Mouse (Mus musculus): ENCODE measurements at regions not wholly inside any gene's neighbourhood (a gene's known extent, or its start where the extent isn't known, plus 50 kb on each side); places are given as distances from the start of the nearest gene placed in this dataset.
A peak's percentile ranks its signal among the peaks of the same experiment; 100 is the strongest.

DNA sequence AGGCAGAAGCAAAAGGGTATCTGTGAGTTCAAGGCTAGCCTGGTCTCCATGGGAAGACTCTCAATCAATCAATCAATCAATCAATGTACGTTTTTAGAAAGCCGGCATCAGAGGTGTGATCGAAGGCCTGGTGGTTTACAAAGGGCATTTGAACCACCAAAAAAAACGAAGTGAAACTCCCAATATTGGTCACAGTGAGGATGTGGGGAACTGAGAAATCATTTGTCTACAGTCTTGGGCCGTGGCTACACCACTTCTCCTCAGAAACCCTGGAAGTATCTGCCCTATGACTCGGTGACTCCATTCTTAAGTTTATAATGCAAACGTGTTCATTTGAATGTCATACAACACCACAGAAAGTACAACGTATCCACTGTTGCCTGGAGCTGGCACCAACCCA is 78.6 kb downstream of the Vegfa start:
- no peak overlapping the region for H3K27ac ChIP-seq (ENCODE audit: low read depth)
- DNase-seq (no peak), ATAC-seq (ENCODE audit: insufficient read depth) (no peak)
- no peaks in the 10 kb centered on the region for H3K27me3 ChIP-seq (ENCODE audit: insufficient read depth, low read length)
- H3K4me2 ChIP-seq = no peak overlapping the region
- 79% methylated on average over 8 of the region's 8 CpGs for WGBS
- no peak overlapping the region for H3K4me3 ChIP-seq (ENCODE audit: low read depth, low read length)
- H3K36me3 ChIP-seq (ENCODE audit: insufficient read depth) = no peaks in the 10 kb centered on the region
- no peak overlapping the region for H3K9ac ChIP-seq
- peaks cover 14% of the 10 kb centered on the region for H3K4me1 ChIP-seq (ENCODE audit: insufficient read depth)
- no peaks in the 10 kb centered on the region for H3K9me3 ChIP-seq (ENCODE audit: low read depth, low read length)
- TF ChIP-seq CTCF (IDR thresholded peaks at IDR 0.05; ENCODE audit: low read depth) = no peak

DNA sequence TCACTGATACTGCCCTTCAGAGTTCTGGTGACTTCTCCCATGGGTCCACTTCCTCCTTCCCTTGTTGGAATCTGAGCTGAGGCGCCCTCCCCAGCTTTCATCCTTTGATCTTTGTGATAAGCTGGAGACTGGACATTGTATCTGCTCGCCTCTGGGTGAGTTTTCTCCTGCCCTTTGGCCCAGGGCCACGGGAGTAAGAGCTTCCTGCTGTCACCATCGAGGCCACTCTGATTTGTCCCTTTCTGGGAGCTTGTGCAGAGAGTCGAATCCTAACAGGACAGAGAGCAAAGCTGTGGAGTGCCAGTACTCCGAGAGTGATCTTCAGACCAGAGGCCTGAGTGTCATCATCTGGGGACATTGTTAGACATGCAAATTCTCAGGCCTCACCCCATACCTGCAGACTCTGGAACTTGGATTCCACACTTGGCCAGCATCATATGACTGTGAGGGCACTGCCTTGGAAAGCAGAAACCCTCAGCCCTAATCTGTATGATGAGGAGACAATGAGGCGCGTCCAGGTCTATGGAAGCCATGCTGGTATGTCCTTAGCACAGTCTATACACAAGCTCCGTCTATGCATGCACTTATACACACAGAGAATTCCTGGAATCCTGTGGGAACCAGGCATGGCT is 81.5 kb downstream of the Vegfa start:
- H3K4me3 ChIP-seq (ENCODE audit: low read depth, low read length) = no peak overlapping the region
- ATAC-seq (ENCODE audit: insufficient read depth) = no peak

GRCm38 (mm10) chr17:45949141-45949540 is 83.0 kb downstream of the Vegfa start:
- no peak overlapping the region for H3K9ac ChIP-seq
- 57% methylated on average over 6 of the region's 6 CpGs for whole genome bisulfite sequencing
- H3K9me3 ChIP-seq (ENCODE audit: low read depth, low read length) = no peaks in the 10 kb centered on the region
- no peak overlapping the region for H3K4me3 ChIP-seq (ENCODE audit: low read depth, low read length)
- no peak for TF ChIP-seq CTCF (IDR thresholded peaks at IDR 0.05; ENCODE audit: low read depth)
- ATAC-seq (ENCODE audit: insufficient read depth) = no peak
- DNase-seq = no peak
- no peaks in the 10 kb centered on the region for H3K27me3 ChIP-seq (ENCODE audit: insufficient read depth, low read length)
- no peaks in the 10 kb centered on the region for H3K36me3 ChIP-seq (ENCODE audit: insufficient read depth)
- no peak overlapping the region for H3K27ac ChIP-seq (ENCODE audit: low read depth)
- no peak overlapping the region for H3K4me2 ChIP-seq
- peaks cover 8% of the 10 kb centered on the region for H3K4me1 ChIP-seq (ENCODE audit: insufficient read depth)

More for the DNA sequence above, 81.5 kb downstream of the Vegfa start:
- Histone ChIP-seq H3K9ac (no peak overlapping the region), H3K27me3 (ENCODE audit: insufficient read depth, low read length) (no peaks in the 10 kb centered on the region), H3K9me3 (ENCODE audit: low read depth, low read length) (no peaks in the 10 kb centered on the region), H3K4me1 (ENCODE audit: insufficient read depth) (peaks cover 2% of the 10 kb centered on the region), H3K4me2 (no peak overlapping the region), H3K27ac (ENCODE audit: low read depth) (no peak overlapping the region), H3K36me3 (ENCODE audit: insufficient read depth) (no peaks in the 10 kb centered on the region)
- TF ChIP-seq CTCF (IDR thresholded peaks at IDR 0.05; ENCODE audit: low read depth) = no peak
- no peak for DNase-seq
- 40% methylated on average over 9 of the region's 9 CpGs for WGBS

GRCm38 (mm10) chr17:45948314-45948935 is 83.7 kb downstream of the Vegfa start:
- H3K27me3 ChIP-seq (ENCODE audit: insufficient read depth, low read length) = no peaks in the 10 kb centered on the region
- H3K9me3 ChIP-seq (ENCODE audit: low read depth, low read length) = no peaks in the 10 kb centered on the region
- no peak for DNase-seq
- H3K27ac ChIP-seq (ENCODE audit: low read depth) = no peak overlapping the region
- H3K36me3 ChIP-seq (ENCODE audit: insufficient read depth) = no peaks in the 10 kb centered on the region
- WGBS = 42% methylated on average over 5 of the region's 5 CpGs
- no peak overlapping the region for H3K4me2 ChIP-seq
- no peak overlapping the region for H3K9ac ChIP-seq
- ATAC-seq (ENCODE audit: insufficient read depth) = no peak
- H3K4me1 ChIP-seq (ENCODE audit: insufficient read depth) = peaks cover 14% of the 10 kb centered on the region
- no peak overlapping the region for H3K4me3 ChIP-seq (ENCODE audit: low read depth, low read length)
- TF ChIP-seq CTCF (IDR thresholded peaks at IDR 0.05; ENCODE audit: low read depth) = no peak

- TF ChIP-seq CTCF (IDR thresholded peaks at IDR 0.05; ENCODE audit: low read depth) = no peak
- ATAC-seq (ENCODE audit: insufficient read depth) = peak; percentile 45; the same call in 1 of the 2 replicates
- no peak overlapping the region for H3K4me3 ChIP-seq (ENCODE audit: low read depth, low read length)
- DNase-seq = peak; percentile 46
- H3K27me3 ChIP-seq (ENCODE audit: insufficient read depth, low read length) = no peaks in the 10 kb centered on the region
- peaks cover 14% of the 10 kb centered on the region for H3K4me1 ChIP-seq (ENCODE audit: insufficient read depth)
- no peak overlapping the region for H3K9ac ChIP-seq
- no peak overlapping the region for H3K4me2 ChIP-seq
- no peaks in the 10 kb centered on the region for H3K36me3 ChIP-seq (ENCODE audit: insufficient read depth)
- 54% methylated on average over 3 of the region's 3 CpGs for WGBS
- no peaks in the 10 kb centered on the region for H3K9me3 ChIP-seq (ENCODE audit: low read depth, low read length)
- H3K27ac ChIP-seq (ENCODE audit: low read depth) = no peak overlapping the region
Observed at GRCm38 (mm10) chr17:45945005-45945404, 87.2 kb downstream of the Vegfa start.

DNA sequence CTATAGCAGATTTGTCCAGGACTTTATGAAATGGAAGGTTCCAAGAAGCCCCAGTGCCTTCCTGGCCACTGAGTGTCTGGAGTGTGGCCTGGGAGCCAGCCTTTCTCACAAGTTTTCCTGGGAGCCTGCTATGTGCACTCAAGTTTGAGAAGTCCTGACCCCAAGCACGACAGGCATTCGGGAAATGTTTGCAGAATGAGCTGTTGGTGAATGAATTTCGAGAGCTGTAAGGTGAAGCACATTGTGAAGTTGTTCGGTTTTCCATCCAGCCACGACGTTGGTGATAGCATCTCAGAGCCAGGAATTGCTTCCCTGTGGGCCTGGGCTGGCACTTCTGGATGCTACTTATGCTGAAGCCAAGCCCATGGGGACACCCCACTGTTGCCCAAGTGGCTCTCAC is 88.9 kb downstream of the Vegfa start:
- H3K4me1 ChIP-seq (ENCODE audit: insufficient read depth) = peaks cover 14% of the 10 kb centered on the region
- no peak for ATAC-seq (ENCODE audit: insufficient read depth)
- no peak overlapping the region for H3K4me2 ChIP-seq
- H3K27me3 ChIP-seq (ENCODE audit: insufficient read depth, low read length) = no peaks in the 10 kb centered on the region
- no peaks in the 10 kb centered on the region for H3K9me3 ChIP-seq (ENCODE audit: low read depth, low read length)
- no peak overlapping the region for H3K4me3 ChIP-seq (ENCODE audit: low read depth, low read length)
- no peaks in the 10 kb centered on the region for H3K36me3 ChIP-seq (ENCODE audit: insufficient read depth)
- DNase-seq = peak; percentile 65
- no peak overlapping the region for H3K9ac ChIP-seq
- WGBS = 19% methylated on average over 6 of the region's 6 CpGs
- no peak for TF ChIP-seq CTCF (IDR thresholded peaks at IDR 0.05; ENCODE audit: low read depth)
- H3K27ac ChIP-seq (ENCODE audit: low read depth) = peak overlapping the region; percentile 80

GRCm38 (mm10) chr17:45941890-45942375 is 90.2 kb downstream of the Vegfa start:
- Histone ChIP-seq H3K4me2 (no peak overlapping the region), H3K4me1 (ENCODE audit: insufficient read depth) (peaks cover 14% of the 10 kb centered on the region), H3K9me3 (ENCODE audit: low read depth, low read length) (no peaks in the 10 kb centered on the region), H3K9ac (no peak overlapping the region), H3K27ac (ENCODE audit: low read depth) (no peak overlapping the region), H3K36me3 (ENCODE audit: insufficient read depth) (no peaks in the 10 kb centered on the region), H3K4me3 (ENCODE audit: low read depth, low read length) (no peak overlapping the region), H3K27me3 (ENCODE audit: insufficient read depth, low read length) (no peaks in the 10 kb centered on the region)
- no peak for DNase-seq
- no peak for ATAC-seq (ENCODE audit: insufficient read depth)
- 66% methylated on average over 4 of the region's 4 CpGs for WGBS
- TF ChIP-seq CTCF (IDR thresholded peaks at IDR 0.05; ENCODE audit: low read depth) = no peak
